Mouse (Mus musculus) ES-Bruce4 (cell line): ENCODE measurements around the gene Nucb1. TPM values are rescaled to one million over a fixed set of nuclear protein-coding genes. Genes with fewer than 3 reads are reported as not detected.

ENCODE experiments used
- H3K27ac ChIP-seq: 2 replicates; pipeline ENCODE4 v1.5.1; 2012; ENCODE audit warnings: low read length, inconsistent platforms; ENCODE audit not compliant: insufficient read depth
- H3K27me3 ChIP-seq: 2 replicates; pipeline ENCODE4 v1.6.1; 2012; ENCODE audit warnings: mild to moderate bottlenecking, low read length, inconsistent platforms; ENCODE audit not compliant: control insufficient read depth, poor library complexity, insufficient read depth, severe bottlenecking
- H3K36me3 ChIP-seq: 2 replicates; pipeline ENCODE4 v1.6.1; 2012; ENCODE audit warnings: inconsistent platforms, mild to moderate bottlenecking, low read length, moderate library complexity; ENCODE audit not compliant: control insufficient read depth, poor library complexity, insufficient read depth, severe bottlenecking
- H3K4me1 ChIP-seq: one replicate; pipeline ENCODE4 v1.8.1; 2011; ENCODE audit warnings: low read length; ENCODE audit not compliant: control insufficient read depth, insufficient read depth
- H3K4me3 ChIP-seq: 2 replicates; pipeline ENCODE4 v1.5.1; 2011; ENCODE audit warnings: low read depth, mild to moderate bottlenecking, low read length
- H3K9ac ChIP-seq: 2 replicates; pipeline ENCODE4 v1.6.1; 2012; ENCODE audit warnings: low read depth, mild to moderate bottlenecking, inconsistent platforms; ENCODE audit not compliant: poor library complexity, severe bottlenecking
- H3K9me3 ChIP-seq: replicated peaks from 2 replicates; pipeline ENCODE4 v1.6.1; 2012; ENCODE audit warnings: mild to moderate bottlenecking, low read length, inconsistent platforms; ENCODE audit not compliant: control insufficient read depth, poor library complexity, insufficient read depth, severe bottlenecking
- CTCF ChIP-seq: IDR thresholded peaks from one replicate; pipeline ENCODE4 v1.8.1; 2011; ENCODE audit warnings: low read depth, low read length
- EP300 ChIP-seq: IDR thresholded peaks from 2 replicates; pipeline ENCODE4 v1.6.1; 2011; ENCODE audit warnings: low read depth, low read length; ENCODE audit not compliant: insufficient read depth
- POLR2A ChIP-seq: IDR thresholded peaks from one replicate; pipeline ENCODE4 v1.8.1; 2011; ENCODE audit warnings: low read length; ENCODE audit not compliant: insufficient read depth
- polyA plus RNA-seq: library from polyadenylated mRNA; stranded (reverse); fragments of >200 nt; gene quantifications from 2 replicates; pipeline ENCODE4 v1.2.4, GENCODE M21; 2011; ENCODE audit warnings: low read depth; ENCODE audit not compliant: missing spikeins, insufficient read depth, insufficient read length

The Nucb1 gene
- polyA plus RNA-seq, 1 experiment = 105 TPM

- TF ChIP-seq EP300 = no peak
- no peak for TF ChIP-seq POLR2A
- no peak for TF ChIP-seq CTCF
- no peaks in the 10 kb centered on the region for H3K36me3 ChIP-seq
- H3K27me3 ChIP-seq = no peaks in the 10 kb centered on the region
- no peaks in the 10 kb centered on the region for H3K9me3 ChIP-seq
- no peak overlapping the region for H3K9ac ChIP-seq
- peaks cover 9% of the 10 kb centered on the region for H3K4me1 ChIP-seq
- H3K4me3 ChIP-seq = peak overlapping the region; percentile 15; the same call in 1 of the 2 replicates
- no peak overlapping the region for H3K27ac ChIP-seq
Observed at GRCm38 (mm10) chr7:45515436-45515835, 5.2 kb upstream of the Nucb1 start.

DNA sequence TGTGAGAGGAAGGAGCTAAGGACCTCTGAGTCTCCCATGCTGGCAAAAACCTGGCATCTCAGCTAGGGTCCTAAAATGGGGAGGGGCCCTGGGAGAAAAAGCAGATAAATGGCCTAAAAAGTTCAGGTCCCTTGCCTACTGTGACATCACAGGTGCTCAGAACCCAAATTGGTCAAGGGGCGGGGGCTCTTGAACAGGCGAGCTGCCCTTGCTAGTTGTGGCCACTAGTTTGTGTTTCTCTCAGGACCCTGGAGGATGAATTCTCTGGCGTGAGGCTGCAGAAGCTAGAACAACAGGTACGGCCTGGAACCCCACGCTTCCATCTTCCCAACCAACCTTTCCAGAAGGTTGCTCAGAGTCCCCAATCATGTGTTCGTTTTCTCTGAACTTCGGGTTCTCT is 4.2 kb upstream of the Nucb1 start:
- peaks cover 7% of the 10 kb centered on the region for H3K4me1 ChIP-seq
- H3K27me3 ChIP-seq = no peaks in the 10 kb centered on the region
- no peaks in the 10 kb centered on the region for H3K9me3 ChIP-seq
- H3K9ac ChIP-seq = no peak overlapping the region
- TF ChIP-seq CTCF (no peak), POLR2A (no peak), EP300 (no peak)
- H3K36me3 ChIP-seq = no peaks in the 10 kb centered on the region
- H3K27ac ChIP-seq = 0 out of 2 replicates have a peak overlapping the region, but pooled peaks have one; percentile 7
- no peak overlapping the region for H3K4me3 ChIP-seq

- TF ChIP-seq POLR2A (no peak), EP300 (no peak), CTCF (no peak)
- Histone ChIP-seq H3K9me3 (no peaks in the 10 kb centered on the region), H3K9ac (peak overlapping the region; percentile 38), H3K4me3 (peak overlapping the region; percentile 96), H3K27me3 (no peaks in the 10 kb centered on the region), H3K4me1 (no peaks in the 10 kb centered on the region), H3K27ac (no peak overlapping the region), H3K36me3 (0 out of 2 replicates have a peak, but pooled peaks cover 2% of the 10 kb centered on the region)
Observed at GRCm38 (mm10) chr7:45509181-45509882, 874 bp downstream of the Nucb1 start.

GRCm38 (mm10) chr7:45508561-45508960 is 1.6 kb downstream of the Nucb1 start:
- no peak overlapping the region for H3K27ac ChIP-seq
- H3K9me3 ChIP-seq = no peaks in the 10 kb centered on the region
- no peaks in the 10 kb centered on the region for H3K4me1 ChIP-seq
- 0 out of 2 replicates have a peak, but pooled peaks cover 2% of the 10 kb centered on the region for H3K36me3 ChIP-seq
- TF ChIP-seq EP300 = no peak
- TF ChIP-seq POLR2A = no peak
- TF ChIP-seq CTCF = no peak
- H3K27me3 ChIP-seq = no peaks in the 10 kb centered on the region
- H3K9ac ChIP-seq = no peak overlapping the region
- H3K4me3 ChIP-seq = no peak overlapping the region

- no peak for TF ChIP-seq EP300
- TF ChIP-seq CTCF = no peak
- no peak for TF ChIP-seq POLR2A
- H3K4me1 ChIP-seq = no peaks in the 10 kb centered on the region
- no peak overlapping the region for H3K9ac ChIP-seq
- H3K4me3 ChIP-seq = no peak overlapping the region
- H3K9me3 ChIP-seq = no peaks in the 10 kb centered on the region
- 0 out of 2 replicates have a peak, but pooled peaks cover 2% of the 10 kb centered on the region for H3K36me3 ChIP-seq
- H3K27me3 ChIP-seq = no peaks in the 10 kb centered on the region
- no peak overlapping the region for H3K27ac ChIP-seq
Observed at GRCm38 (mm10) chr7:45507583-45507982, 2.6 kb downstream of the Nucb1 start.

DNA sequence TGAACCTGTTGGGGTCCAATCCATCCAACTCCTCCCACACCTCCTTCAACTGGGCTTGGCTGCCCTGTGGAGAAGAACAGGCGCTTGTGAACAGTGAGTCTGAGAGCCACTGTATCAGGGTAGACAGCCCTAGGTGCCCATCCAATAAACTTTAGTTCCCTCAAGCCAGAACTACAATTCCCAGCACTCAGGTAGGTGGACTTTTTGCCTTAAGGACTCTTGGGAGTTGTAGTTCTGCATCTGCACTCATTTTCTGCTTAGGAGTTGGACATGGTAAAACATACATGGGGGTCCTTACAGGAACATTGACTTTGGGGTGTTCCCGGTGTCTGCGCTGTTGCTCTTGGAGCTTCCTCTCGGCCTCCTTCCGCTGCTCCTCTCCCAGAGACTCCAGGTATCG is 11.8 kb downstream of the Nucb1 start:
- Histone ChIP-seq H3K9me3 (no peaks in the 10 kb centered on the region), H3K27ac (no peak overlapping the region), H3K27me3 (no peaks in the 10 kb centered on the region), H3K4me1 (no peaks in the 10 kb centered on the region), H3K36me3 (no peaks in the 10 kb centered on the region), H3K9ac (no peak overlapping the region), H3K4me3 (no peak overlapping the region)
- TF ChIP-seq POLR2A (no peak), CTCF (no peak), EP300 (no peak)
